Mouse (Mus musculus) embryonic facial prominence, embryonic 15.5 days (tissue): Measurements from ENCODE around the gene Pip4p1. TPM values are rescaled to one million over a fixed set of nuclear protein-coding genes. Genes with fewer than 3 reads are reported as not detected.

Source experiments
- ATAC-seq: fragments of 200-750 bp; cut with Nextera tagmentation; 2 replicates; pipeline ENCODE4 v1.8.0; 2017; ENCODE audit warnings: low read depth, moderate TSS enrichment; ENCODE audit not compliant: insufficient number of reproducible peaks, low FRiP score, low TSS enrichment
- H3K27ac ChIP-seq: fragments of 300-500 bp; sonication (generic); replicated peaks from 2 replicates; pipeline ENCODE4 v1.5.1; 2015; ENCODE audit warnings: mild to moderate bottlenecking, inconsistent platforms
- H3K27me3 ChIP-seq: fragments of 300-500 bp; sonication (generic); 2 replicates; pipeline ENCODE4 v1.6.1; 2015; ENCODE audit warnings: inconsistent platforms
- H3K36me3 ChIP-seq: fragments of 300-500 bp; sonication (generic); 2 replicates; pipeline ENCODE4 v1.6.1; 2015; ENCODE audit warnings: mild to moderate bottlenecking, inconsistent platforms
- H3K4me1 ChIP-seq: fragments of 300-500 bp; sonication (generic); 2 replicates; pipeline ENCODE4 v1.6.1; 2015; ENCODE audit warnings: inconsistent platforms
- H3K4me2 ChIP-seq: fragments of 300-500 bp; sonication (generic); replicated peaks from 2 replicates; pipeline ENCODE4 v1.6.1; 2015; ENCODE audit warnings: mild to moderate bottlenecking, inconsistent platforms
- H3K4me3 ChIP-seq: fragments of 300-500 bp; sonication (generic); replicated peaks from 2 replicates; pipeline ENCODE4 v1.5.1; 2015; ENCODE audit warnings: mild to moderate bottlenecking, inconsistent platforms
- H3K9ac ChIP-seq: fragments of 300-500 bp; sonication (generic); 2 replicates; pipeline ENCODE4 v1.6.1; 2015; ENCODE audit warnings: inconsistent platforms
- H3K9me3 ChIP-seq: fragments of 300-500 bp; sonication (generic); replicated peaks from 2 replicates; pipeline ENCODE4 v1.6.1; 2016; ENCODE audit warnings: inconsistent platforms
- WGBS: fragments of 180-500 bp; shearing (Covaris S2); methylation state at CpG from one replicate; pipeline ENCODE4 v1.1.7; 2015; 5-methylcytosine and 5-hydroxymethylcytosine counted together
- polyA plus RNA-seq: library from polyadenylated mRNA; unstranded; fragments of >200 nt; fragmentation: Nextera tagmentation; extraction: Ambion mirVana; gene quantifications from 2 replicates; pipeline ENCODE4 v1.2.1, GENCODE M21; 2015

Gene Pip4p1
- polyA plus RNA-seq, 1 experiment from 2014 or later: 57.4 TPM

GRCm38 (mm10) chr14:50892091-50892490 lies 38.6 kb downstream of the Pip4p1 start:
- no peaks in the 10 kb centered on the region for H3K36me3 ChIP-seq
- ATAC-seq: no peak

DNA sequence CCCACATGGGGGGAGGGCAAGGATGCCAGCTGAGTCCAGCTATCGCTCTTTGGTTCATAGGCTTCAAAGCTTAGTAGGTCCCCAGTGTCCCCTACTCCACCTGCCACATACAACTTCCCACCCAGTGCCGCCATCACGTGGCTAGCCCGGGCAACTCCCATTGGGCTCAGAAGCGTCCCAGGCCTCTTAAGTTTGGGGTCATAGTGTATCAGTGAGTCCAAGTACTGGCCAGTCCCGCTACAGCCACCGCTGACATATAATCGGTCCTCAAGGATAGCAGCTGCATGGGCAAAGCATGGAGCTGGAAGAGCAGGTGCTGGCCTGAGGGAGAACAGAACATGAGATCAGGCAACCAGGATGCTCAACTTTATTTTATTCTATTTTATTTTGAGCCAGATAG lies 39.0 kb downstream of the Pip4p1 start:
- Histone ChIP-seq H3K4me1 (peaks cover 19% of the 10 kb centered on the region), H3K4me3 (no peak overlapping the region), H3K27me3 (peaks cover 3% of the 10 kb centered on the region; the same call in 1 of the 2 replicates), H3K36me3 (no peaks in the 10 kb centered on the region), H3K9me3 (no peaks in the 10 kb centered on the region), H3K27ac (no peak overlapping the region), H3K9ac (no peak overlapping the region), H3K4me2 (no peak overlapping the region)
- ATAC-seq: no peak
- 85% methylated on average over 8 of the region's 8 CpGs for WGBS

More at GRCm38 (mm10) chr14:50892091-50892490, 38.6 kb downstream of the Pip4p1 start:
- Histone ChIP-seq H3K27ac (no peak overlapping the region), H3K4me3 (no peak overlapping the region), H3K27me3 (peaks cover 7% of the 10 kb centered on the region; the same call in 1 of the 2 replicates), H3K9ac (no peak overlapping the region), H3K4me1 (peaks cover 24% of the 10 kb centered on the region), H3K9me3 (no peaks in the 10 kb centered on the region), H3K4me2 (no peak overlapping the region)
- WGBS: 76% methylated on average over 7 of the region's 7 CpGs

GRCm38 (mm10) chr14:50876236-50876950 lies 54.3 kb downstream of the Pip4p1 start:
- no peak for ATAC-seq
- H3K27me3 ChIP-seq: no peaks in the 10 kb centered on the region
- H3K4me3 ChIP-seq: no peak overlapping the region
- WGBS: 76% methylated on average over 6 of the region's 6 CpGs
- no peak overlapping the region for H3K27ac ChIP-seq
- H3K36me3 ChIP-seq: no peaks in the 10 kb centered on the region
- no peaks in the 10 kb centered on the region for H3K4me1 ChIP-seq
- H3K4me2 ChIP-seq: no peak overlapping the region
- H3K9me3 ChIP-seq: no peaks in the 10 kb centered on the region
- H3K9ac ChIP-seq: no peak overlapping the region

Other genes with a start within 250 kb of the Pip4p1 start
- not detected in 2 replicates for gene Olfr747, start 237.7 kb downstream of the Pip4p1 start, polyA plus RNA-seq
- gene Olfr748, start 223.5 kb downstream of the Pip4p1 start, polyA plus RNA-seq: 0.05 and 0.08 TPM in 2 replicates
- gene Olfr749, start 185.8 kb downstream of the Pip4p1 start, polyA plus RNA-seq: 0.43 TPM in 1 of 2 replicates, not detected in the other
- 71.5 and 80.0 TPM in 2 replicates for gene Ttc5, start 145.3 kb downstream of the Pip4p1 start, polyA plus RNA-seq
- not detected in 2 replicates for gene Ccnb1ip1, start 123.1 kb downstream of the Pip4p1 start, polyA plus RNA-seq
- 58.4 and 59.3 TPM in 2 replicates for gene Parp2, start 123.0 kb downstream of the Pip4p1 start, polyA plus RNA-seq
- gene Tep1, start 60.3 kb downstream of the Pip4p1 start, polyA plus RNA-seq: 5.2 and 7.1 TPM in 2 replicates
- gene Klhl33, start 33.3 kb downstream of the Pip4p1 start, polyA plus RNA-seq: 0.24 and 0.45 TPM in 2 replicates
- 155 and 158 TPM in 2 replicates for gene Osgep, start 6.0 kb downstream of the Pip4p1 start, polyA plus RNA-seq
- 187 and 190 TPM in 2 replicates for gene Apex1, start 5.9 kb downstream of the Pip4p1 start, polyA plus RNA-seq
- gene Pnp, start 226 bp upstream of the Pip4p1 start, polyA plus RNA-seq: 55.5 and 56.7 TPM in 2 replicates
- not detected in 2 replicates for gene Gm49342, start 13.7 kb upstream of the Pip4p1 start, polyA plus RNA-seq
- gene Pnp2, start 25.1 kb upstream of the Pip4p1 start, polyA plus RNA-seq: 0.25 and 0.85 TPM in 2 replicates
- gene Rnase10, start 76.9 kb upstream of the Pip4p1 start, polyA plus RNA-seq: 0.52 and 0.54 TPM in 2 replicates
- not detected in 2 replicates for gene Rnase9, start 111.0 kb upstream of the Pip4p1 start, polyA plus RNA-seq
- gene Rnase11, start 119.3 kb upstream of the Pip4p1 start, polyA plus RNA-seq: not detected in 2 replicates
- 0.43 and 0.56 TPM in 2 replicates for gene Rnase12, start 126.8 kb upstream of the Pip4p1 start, polyA plus RNA-seq
- not detected in 2 replicates for gene Olfr750, start 143.6 kb upstream of the Pip4p1 start, polyA plus RNA-seq
- gene Rnase4, start 160.2 kb upstream of the Pip4p1 start, polyA plus RNA-seq: 55.5 and 57.1 TPM in 2 replicates
- gene Ang, start 160.3 kb upstream of the Pip4p1 start, polyA plus RNA-seq: 8.2 and 11.0 TPM in 2 replicates
- not detected in 2 replicates for gene Eddm3b, start 183.6 kb upstream of the Pip4p1 start, polyA plus RNA-seq
- 0.92 and 2.0 TPM in 2 replicates for gene Rnase6, start 193.1 kb upstream of the Pip4p1 start, polyA plus RNA-seq
- gene Rnase1, start 215.9 kb upstream of the Pip4p1 start, polyA plus RNA-seq: 2.9 and 3.2 TPM in 2 replicates
- gene Rnase2b, start 231.4 kb upstream of the Pip4p1 start, polyA plus RNA-seq: not detected in 2 replicates